Mouse (Mus musculus): ENCODE data around the gene Slc25a33. TPM values are rescaled to one million over a fixed set of nuclear protein-coding genes. Genes with fewer than 3 reads are reported as not detected.

The Slc25a33 gene
- polyA plus RNA-seq, 1 experiment from 2014 or later, result 9.6 TPM

DNA sequence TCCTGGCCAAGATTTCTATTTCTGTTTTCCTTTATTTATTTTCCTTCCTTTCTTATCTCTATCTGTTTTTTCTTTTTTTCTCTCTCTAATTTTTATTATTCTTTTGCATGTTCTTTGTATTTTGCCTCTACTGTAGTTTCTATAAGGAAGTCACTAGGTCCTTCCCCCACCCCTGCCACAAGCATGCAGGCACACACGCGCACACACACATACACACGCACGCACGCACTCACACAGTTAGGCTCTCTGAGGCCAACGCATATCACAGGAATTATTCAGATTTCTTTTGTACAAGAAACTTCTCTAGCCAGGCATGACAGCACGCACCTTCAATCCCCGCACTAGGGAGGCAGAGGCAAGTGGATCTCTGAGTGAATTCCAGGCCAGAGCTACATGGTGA, 68.1 kb downstream of the Slc25a33 start:
- Histone ChIP-seq H3K27ac (ENCODE audit: low read depth) (no peak overlapping the region), H3K27me3 (ENCODE audit: insufficient read depth, low read length) (no peaks in the 10 kb centered on the region), H3K9me3 (ENCODE audit: low read depth, low read length) (no peaks in the 10 kb centered on the region), H3K9ac (no peak overlapping the region), H3K4me1 (ENCODE audit: insufficient read depth) (no peaks in the 10 kb centered on the region), H3K4me2 (no peak overlapping the region), H3K36me3 (ENCODE audit: insufficient read depth) (no peaks in the 10 kb centered on the region), H3K4me3 (ENCODE audit: low read depth, low read length) (no peak overlapping the region)
- 84% methylated on average over 8 of the region's 8 CpGs for WGBS
- no peak for TF ChIP-seq CTCF (IDR thresholded peaks at IDR 0.05; ENCODE audit: low read depth)
- ATAC-seq (ENCODE audit: insufficient read depth) (no peak), DNase-seq (no peak)

DNA sequence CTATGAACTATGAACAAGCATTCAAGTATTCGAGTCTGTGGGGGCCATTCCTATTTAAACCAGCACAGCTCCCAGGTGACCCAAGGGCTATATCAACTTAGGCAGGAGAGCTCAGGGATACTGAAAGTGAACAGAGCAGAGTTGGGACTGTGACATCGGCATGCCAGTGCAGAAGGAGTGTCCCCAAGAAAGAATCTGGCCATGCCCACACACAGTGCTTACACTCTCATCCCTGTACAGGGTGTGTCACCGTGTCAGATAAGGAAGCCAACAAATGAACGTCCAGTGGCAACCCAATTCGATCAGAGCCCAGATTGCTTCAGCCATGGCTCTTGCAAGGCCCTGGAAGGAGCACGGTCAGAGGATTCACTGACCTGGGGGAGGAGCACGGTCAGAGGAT, 68.8 kb downstream of the Slc25a33 start:
- DNase-seq (no peak), ATAC-seq (ENCODE audit: insufficient read depth) (no peak)
- Histone ChIP-seq H3K4me1 (ENCODE audit: insufficient read depth) (no peaks in the 10 kb centered on the region), H3K9ac (no peak overlapping the region), H3K27ac (ENCODE audit: low read depth) (no peak overlapping the region), H3K4me2 (no peak overlapping the region), H3K4me3 (ENCODE audit: low read depth, low read length) (no peak overlapping the region), H3K36me3 (ENCODE audit: insufficient read depth) (no peaks in the 10 kb centered on the region), H3K9me3 (ENCODE audit: low read depth, low read length) (no peaks in the 10 kb centered on the region), H3K27me3 (ENCODE audit: insufficient read depth, low read length) (no peaks in the 10 kb centered on the region)
- no peak for TF ChIP-seq CTCF (IDR thresholded peaks at IDR 0.05; ENCODE audit: low read depth)
- WGBS, result 61% methylated on average over 7 of the region's 7 CpGs

DNA sequence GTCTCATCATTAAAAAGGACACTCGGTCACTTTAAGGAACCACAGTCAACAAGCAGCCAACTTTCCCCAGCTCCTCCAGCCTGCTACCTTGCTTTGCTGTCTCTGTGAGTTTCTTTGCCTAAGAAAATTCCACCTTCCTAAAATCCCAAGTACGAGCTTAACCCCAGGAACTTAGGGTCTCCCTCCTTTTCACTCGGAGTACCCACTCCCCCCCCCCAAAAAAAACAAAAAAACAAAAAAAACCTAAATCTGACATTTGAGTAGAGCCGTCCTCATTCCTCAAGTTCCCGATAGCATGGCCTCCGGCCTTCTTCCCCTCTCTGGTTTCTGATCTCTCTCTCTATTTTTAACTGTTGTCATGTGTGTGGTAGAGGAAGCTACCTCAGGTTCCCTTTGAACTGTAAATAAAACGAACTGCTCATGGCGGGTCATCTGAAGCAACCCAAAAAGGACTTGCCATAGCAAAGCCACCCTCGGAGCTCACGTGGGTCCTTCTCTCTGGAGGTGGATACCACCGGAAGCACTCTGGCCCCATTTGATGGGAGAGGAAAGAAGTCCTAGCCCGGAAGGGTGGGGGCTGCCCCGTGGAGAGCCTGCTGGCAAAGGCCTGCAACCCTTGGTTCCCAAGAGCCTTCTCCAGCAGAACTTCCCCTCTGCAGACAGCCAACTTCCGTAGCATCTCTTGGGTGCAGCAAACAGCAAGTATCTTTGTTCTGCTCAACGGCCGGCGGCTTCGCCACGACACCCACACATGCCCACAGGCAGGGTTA, 71.7 kb downstream of the Slc25a33 start, which contains the start of gene Pik3cd:
Pik3cd (minus strand) TSS at position 362 of the 770 bp plus-strand sequence.
- DNase-seq, result no peak
- no peak for TF ChIP-seq CTCF (IDR thresholded peaks at IDR 0.05; ENCODE audit: low read depth)
- Histone ChIP-seq H3K4me2 (no peak within 1 kb of the TSS), H3K4me3 (ENCODE audit: low read depth, low read length) (no peak within 1 kb of the TSS), H3K36me3 (ENCODE audit: insufficient read depth) (no peaks in the 10 kb centered on the region), H3K4me1 (ENCODE audit: insufficient read depth) (no peaks in the 10 kb centered on the region), H3K27ac (ENCODE audit: low read depth) (no peak within 1 kb of the TSS), H3K27me3 (ENCODE audit: insufficient read depth, low read length) (peaks cover 6% of the 10 kb centered on the region; the same call in 1 of the 2 replicates), H3K9me3 (ENCODE audit: low read depth, low read length) (no peaks in the 10 kb centered on the region), H3K9ac (no peak within 1 kb of the TSS)
- 64% methylated on average over 19 of the region's 19 CpGs for WGBS
- ATAC-seq (ENCODE audit: insufficient read depth), result no peak

- H3K27ac ChIP-seq (ENCODE audit: low read depth), result no peak overlapping the region
- no peaks in the 10 kb centered on the region for H3K9me3 ChIP-seq (ENCODE audit: low read depth, low read length)
- H3K27me3 ChIP-seq (ENCODE audit: insufficient read depth, low read length), result peaks cover 12% of the 10 kb centered on the region; the same call in 1 of the 2 replicates
- 52% methylated on average over 18 of the region's 18 CpGs for WGBS
- no peaks in the 10 kb centered on the region for H3K36me3 ChIP-seq (ENCODE audit: insufficient read depth)
- H3K4me3 ChIP-seq (ENCODE audit: low read depth, low read length), result no peak overlapping the region
- peak; percentile 65 for DNase-seq
- no peak overlapping the region for H3K9ac ChIP-seq
- TF ChIP-seq CTCF (IDR thresholded peaks at IDR 0.05; ENCODE audit: low read depth), result no peak
- no peak for ATAC-seq (ENCODE audit: insufficient read depth)
- H3K4me2 ChIP-seq, result no peak overlapping the region
- no peaks in the 10 kb centered on the region for H3K4me1 ChIP-seq (ENCODE audit: insufficient read depth)
Measured at GRCm38 (mm10) chr4:149701426-149702209, 72.5 kb downstream of the Slc25a33 start.

DNA sequence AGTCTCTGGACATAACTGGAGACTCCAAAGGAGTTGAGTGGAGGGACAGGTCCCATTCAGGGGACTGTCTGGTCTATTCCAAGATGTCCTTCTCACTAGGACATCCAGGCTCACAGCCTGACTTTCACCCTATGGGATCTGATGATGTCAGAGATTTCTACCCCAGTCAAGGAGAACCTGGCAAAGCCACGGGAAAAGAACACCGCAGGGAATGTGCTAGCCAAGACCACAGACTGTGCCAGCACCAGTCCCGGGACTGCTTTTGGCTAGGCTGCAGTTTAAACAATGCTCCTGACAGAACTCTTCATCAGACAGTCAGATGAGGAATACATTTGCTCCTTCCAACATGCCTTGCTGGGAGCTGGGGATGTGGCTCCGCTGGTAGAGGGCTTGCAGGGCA, 74.1 kb downstream of the Slc25a33 start:
- H3K9ac ChIP-seq, result no peak overlapping the region
- H3K36me3 ChIP-seq (ENCODE audit: insufficient read depth), result no peaks in the 10 kb centered on the region
- no peaks in the 10 kb centered on the region for H3K4me1 ChIP-seq (ENCODE audit: insufficient read depth)
- H3K4me3 ChIP-seq (ENCODE audit: low read depth, low read length), result no peak overlapping the region
- no peak for TF ChIP-seq CTCF (IDR thresholded peaks at IDR 0.05; ENCODE audit: low read depth)
- 77% methylated on average over 4 of the region's 4 CpGs for WGBS
- H3K9me3 ChIP-seq (ENCODE audit: low read depth, low read length), result no peaks in the 10 kb centered on the region
- peaks cover 12% of the 10 kb centered on the region; the same call in 1 of the 2 replicates for H3K27me3 ChIP-seq (ENCODE audit: insufficient read depth, low read length)
- no peak overlapping the region for H3K27ac ChIP-seq (ENCODE audit: low read depth)
- no peak for ATAC-seq (ENCODE audit: insufficient read depth)
- DNase-seq, result no peak
- no peak overlapping the region for H3K4me2 ChIP-seq

- H3K36me3 ChIP-seq (ENCODE audit: insufficient read depth), result no peaks in the 10 kb centered on the region
- TF ChIP-seq CTCF (IDR thresholded peaks at IDR 0.05; ENCODE audit: low read depth), result peak; percentile 77
- 2% methylated on average over 35 of the region's 35 CpGs for WGBS
- ATAC-seq (ENCODE audit: insufficient read depth) (peak; percentile 73), DNase-seq (peak; percentile 79)
- peaks cover 12% of the 10 kb centered on the region; the same call in 1 of the 2 replicates for H3K27me3 ChIP-seq (ENCODE audit: insufficient read depth, low read length)
- no peaks in the 10 kb centered on the region for H3K9me3 ChIP-seq (ENCODE audit: low read depth, low read length)
- H3K9ac ChIP-seq, result peak overlapping the region; percentile 54
- peak overlapping the region; percentile 86 for H3K4me2 ChIP-seq
- H3K4me3 ChIP-seq (ENCODE audit: low read depth, low read length), result peak overlapping the region; percentile 46
- no peak overlapping the region for H3K27ac ChIP-seq (ENCODE audit: low read depth)
- H3K4me1 ChIP-seq (ENCODE audit: insufficient read depth), result no peaks in the 10 kb centered on the region
Measured at GRCm38 (mm10) chr4:149698197-149698821, 75.8 kb downstream of the Slc25a33 start.
